In the genomic region with DNA sequence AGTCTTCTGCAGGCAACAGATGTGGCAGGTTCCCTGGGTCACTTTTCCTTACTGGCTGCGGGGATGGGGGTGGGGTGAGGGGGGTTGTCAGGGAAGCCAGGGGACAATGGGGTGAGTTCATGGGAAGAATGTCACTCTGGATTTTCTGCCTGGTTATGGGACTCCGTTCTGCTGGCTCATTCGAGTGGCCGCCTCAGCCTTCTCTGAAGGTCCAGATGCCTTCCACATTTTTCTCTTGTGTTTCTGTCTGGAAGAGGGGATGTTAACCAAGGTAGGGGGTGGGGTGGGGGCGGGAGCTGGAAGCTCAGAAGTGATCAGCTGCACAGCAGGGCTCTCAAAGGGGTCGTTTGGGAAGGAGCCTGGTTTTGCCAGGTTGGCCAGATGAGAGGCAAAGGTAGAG, we compare ENCODE assay signal across 10 mouse cellular contexts. TPM values are rescaled to one million over a fixed set of nuclear protein-coding genes. Genes with fewer than 3 reads are reported as not detected.
A peak's percentile ranks its signal among the peaks of the same experiment; 100 is the strongest.
DNase-seq lines count a peak whose midpoint lies in the region; ATAC-seq and TF ChIP-seq lines count a peak whose summit lies in the region.
"Had no signal": no experiment of that assay in that cellular context is flagged by ENCODE, and none has a peak within 500 bp of the region (broad histone marks: within the 10 kb centered on the region; RNA-seq: fewer than 3 reads in every experiment).

No protein-coding gene starts in this region.

- in situ Hi-C loops in ES-E14 (cut with MboI; ENCODE audit: low sequenced_read_pairs in 2 of 2, unreplicated experiment in 2 of 2): no loop called here

- peak overlapping the region; percentile 89 for H3K4me2 ChIP-seq in forebrain, postnatal 0 days (ENCODE audit: low read depth)
- H3K4me2 ChIP-seq in midbrain, embryonic 11.5 days: peak overlapping the region; percentile 90

- ATAC-seq in forebrain, postnatal 0 days: no peak
- peak; percentile 46 for ATAC-seq in midbrain, embryonic 11.5 days (ENCODE audit: low FRiP score)

- peaks cover 35% of the 10 kb centered on the region for H3K79me2 ChIP-seq in C2C12 (ENCODE audit: control insufficient read depth, insufficient read depth)

- DNase-seq in ES-E14 (ENCODE audit: low read depth, low spot score): no peak
- no peak for DNase-seq in forebrain, postnatal 0 days
- peak; percentile 93 for DNase-seq in midbrain, embryonic 11.5 days (ENCODE audit: low spot score, missing footprints)
- DNase-seq in left cerebral cortex, postnatal 25 days (ENCODE audit: low spot score in 2 of 2): no peak
- no peak for DNase-seq in cerebellum, adult 9-11 months
- DNase-seq in thymus, postnatal 10 days (ENCODE audit: low spot score in 2 of 2): no peak
- DNase-seq in left cerebral cortex, postnatal 14 days (ENCODE audit: low spot score in 2 of 2): no peak
- DNase-seq: kidney, postnatal 14 days had no signal

- H3ac ChIP-seq in C2C12 (ENCODE audit: control insufficient read depth, insufficient read length, low read depth): peak overlapping the region; percentile 37

- peaks cover 7% of the 10 kb centered on the region for H3K79me3 ChIP-seq in C2C12 (ENCODE audit: low read depth)

- H3K4me1 ChIP-seq in ES-E14 (ENCODE audit: control insufficient read depth in 2 of 2, insufficient read depth in 2 of 2, low read length in 2 of 2, poor library complexity in 1 of 2): peaks cover 3 to 20% of the 10 kb centered on the region in 2 experiments
- 0 out of 2 replicates have a peak, but pooled peaks cover 5% of the 10 kb centered on the region for H3K4me1 ChIP-seq in forebrain, postnatal 0 days (ENCODE audit: insufficient read depth)
- H3K4me1 ChIP-seq in midbrain, embryonic 11.5 days (ENCODE audit: control insufficient read depth, insufficient read depth, low read length): peaks cover 23% of the 10 kb centered on the region

- 3% methylated on average over 6 of the region's 6 CpGs for WGBS in forebrain, postnatal 0 days
- WGBS in midbrain, embryonic 11.5 days: 0% methylated on average over 6 of the region's 6 CpGs

- peaks cover 7% of the 10 kb centered on the region for H3K36me3 ChIP-seq in C2C12 (ENCODE audit: control insufficient read depth, insufficient read depth)
- H3K36me3 ChIP-seq in ES-E14 (ENCODE audit: control insufficient read depth, insufficient read depth, low read length, poor library complexity, severe bottlenecking): peaks cover 30% of the 10 kb centered on the region
- no peaks in the 10 kb centered on the region for H3K36me3 ChIP-seq in forebrain, postnatal 0 days (ENCODE audit: insufficient read depth)
- H3K36me3 ChIP-seq in midbrain, embryonic 11.5 days (ENCODE audit: control insufficient read depth, insufficient read depth, low read length): peaks cover 17% of the 10 kb centered on the region; the same call in 1 of the 2 replicates

- intact Hi-C loops in left cerebral cortex, postnatal 25 days (cut with DNase I): loop anchor here (2.0 kb wide), 1 partner anchor 80 kb away; no protein-coding TSS in a partner anchor
- intact Hi-C loops in left cerebral cortex, postnatal 14 days (cut with DNase I): loop anchor here (10.0 kb wide), 1 partner anchor 112 kb away; the partner anchor contains the start of gene Rpl37a

- peak overlapping the region; percentile 75 for H3K27ac ChIP-seq in ES-E14 (ENCODE audit: insufficient read depth, low read depth, low read length, poor library complexity, severe bottlenecking)
- peak overlapping the region; percentile 46; the same call in 1 of the 2 replicates for H3K27ac ChIP-seq in forebrain, postnatal 0 days (ENCODE audit: low read depth, low read length)
- H3K27ac ChIP-seq in midbrain, embryonic 11.5 days (ENCODE audit: low read depth, low read length): peak overlapping the region; percentile 86

- peak overlapping the region; percentile 6 for H3K4me3 ChIP-seq in C2C12 (ENCODE audit: insufficient read depth, poor library complexity, severe bottlenecking)
- H3K4me3 ChIP-seq in ES-E14 (ENCODE audit: insufficient read depth in 1 of 2, low read depth in 1 of 2, low read length in 2 of 2, poor library complexity in 1 of 2, severe bottlenecking in 1 of 2): peak overlapping the region; percentile 83 to 98
- peak overlapping the region; percentile 66 for H3K4me3 ChIP-seq in forebrain, postnatal 0 days (ENCODE audit: low read depth, low read length)
- H3K4me3 ChIP-seq in midbrain, embryonic 11.5 days (ENCODE audit: low read depth, low read length): peak overlapping the region; percentile 69

- TF ChIP-seq CTCF in C2C12 (IDR thresholded peaks at IDR 0.05; ENCODE audit: control insufficient read depth, insufficient read depth, insufficient read length): no peak
- TF ChIP-seq CTCF in forebrain, postnatal 0 days (IDR thresholded peaks at IDR 0.05; ENCODE audit: low read depth): no peak

- no peaks in the 10 kb centered on the region for H3K27me3 ChIP-seq in C2C12 (ENCODE audit: control insufficient read depth, insufficient read depth, insufficient read length)
- no peaks in the 10 kb centered on the region for H3K27me3 ChIP-seq in forebrain, postnatal 0 days (ENCODE audit: insufficient read depth, low read length)
- H3K27me3 ChIP-seq in midbrain, embryonic 11.5 days (ENCODE audit: control insufficient read depth, insufficient read depth, low read length): no peaks in the 10 kb centered on the region

- no peaks in the 10 kb centered on the region for H3K9me3 ChIP-seq in ES-E14 (ENCODE audit: control insufficient read depth, insufficient read depth, low read depth, low read length)
- H3K9me3 ChIP-seq in forebrain, postnatal 0 days (ENCODE audit: low read length): no peaks in the 10 kb centered on the region
- no peaks in the 10 kb centered on the region for H3K9me3 ChIP-seq in midbrain, embryonic 11.5 days (ENCODE audit: control insufficient read depth, low read length)

- peak overlapping the region; percentile 46; the same call in 1 of the 2 replicates for H3K9ac ChIP-seq in ES-E14 (ENCODE audit: insufficient read depth, low read depth, low read length, poor library complexity, severe bottlenecking)
- peak overlapping the region; percentile 78 for H3K9ac ChIP-seq in forebrain, postnatal 0 days
- peak overlapping the region; percentile 94 for H3K9ac ChIP-seq in midbrain, embryonic 11.5 days (ENCODE audit: low read length)

TF ChIP-seq in C2C12, 6 proteins besides CTCF, POLR2A, EP300 and RAD21:
- no peak for TF ChIP-seq USF1 (IDR thresholded peaks at IDR 0.05; ENCODE audit: low read depth)
- no peak for TF ChIP-seq MYOD1 (IDR thresholded peaks at IDR 0.05; ENCODE audit: control insufficient read depth, insufficient read length, low read depth)
- no peak for TF ChIP-seq MYOG (IDR thresholded peaks at IDR 0.05; ENCODE audit: control insufficient read depth, extremely low read depth, insufficient read length)
- TF ChIP-seq FOSL1 (IDR thresholded peaks at IDR 0.05; ENCODE audit: insufficient read depth, low read length, poor library complexity, severe bottlenecking): no peak
- TF ChIP-seq CEBPB (IDR thresholded peaks at IDR 0.05; ENCODE audit: low read depth): no peak

TF ChIP-seq in ES-E14, 5 proteins besides CTCF, POLR2A, EP300 and RAD21:
- TF ChIP-seq HCFC1 (IDR thresholded peaks at IDR 0.05; ENCODE audit: borderline replicate concordance, insufficient read depth, low read length) (no peak), ZNF384 (IDR thresholded peaks at IDR 0.05; ENCODE audit: low read depth, low read length) (no peak), ZC3H11A (IDR thresholded peaks at IDR 0.05; ENCODE audit: borderline replicate concordance, low read depth, low read length) (no peak), CHD2 (IDR thresholded peaks at IDR 0.05; ENCODE audit: low read depth, low read length) (no peak), MAFK (IDR thresholded peaks at IDR 0.05; ENCODE audit: insufficient read depth, low read depth, low read length) (no peak)
TF ChIP-seq in ES-E14: peak in this region for 0.

RNA-seq across cellular contexts. Expression of gene Igfbp2, which starts 2.1 kb away (rescaled TPM):
- 222 TPM for polyA plus RNA-seq in C2C12 (2012; fragmentation: generic; extraction: Trizol)
- 1,066 and 2,076 TPM in 2 replicates for total RNA-seq in ES-E14 (2012; rRNA removed)
- 311 and 330 TPM in 2 replicates for total RNA-seq in forebrain, postnatal 0 days (2014; rRNA removed)
- 341 and 409 TPM in 2 replicates for polyA plus RNA-seq in forebrain, postnatal 0 days (2015; fragmentation: Nextera tagmentation; extraction: Ambion mirVana)
- polyA plus RNA-seq in midbrain, embryonic 11.5 days (2014; fragmentation: Nextera tagmentation; extraction: Ambion mirVana): 468 and 548 TPM in 2 replicates
- 10 to 100 TPM; 82.3 to 88.2 TPM for total RNA-seq in left cerebral cortex, postnatal 25 days (2021)
- 100 to 1,000 TPM; 102 to 116 TPM for total RNA-seq in left cerebral cortex, postnatal 14 days (2021)
- total RNA-seq: monocyte, adult 5-6 weeks had no signal

RNA-seq across cellular contexts. Expression of gene Igfbp5, which starts 48.2 kb away (rescaled TPM):
- 62.8 TPM for polyA plus RNA-seq in C2C12 (2012; fragmentation: generic; extraction: Trizol)
- total RNA-seq in ES-E14 (2012; rRNA removed): 1.3 and 2.1 TPM in 2 replicates
- 68.2 and 104 TPM in 2 replicates for total RNA-seq in forebrain, postnatal 0 days (2014; rRNA removed)
- polyA plus RNA-seq in forebrain, postnatal 0 days (2015; fragmentation: Nextera tagmentation; extraction: Ambion mirVana): 26.1 and 36.2 TPM in 2 replicates
- 23.2 and 24.6 TPM in 2 replicates for polyA plus RNA-seq in midbrain, embryonic 11.5 days (2014; fragmentation: Nextera tagmentation; extraction: Ambion mirVana)
- total RNA-seq in left cerebral cortex, postnatal 25 days (2021): 10 to 100 TPM; 45.6 to 55.1 TPM
- 10 to 100 TPM; 65.5 to 79.3 TPM for total RNA-seq in left cerebral cortex, postnatal 14 days (2021)

Comparison
In these comparisons a context has a peak if more than half of its experiments do, and no peak if none do; other contexts are left out.
1. H3K4me3 ChIP-seq: peak in every context shown above with its lines; median percentile 90 in ES-E14; 69 in midbrain, embryonic 11.5 days; 66 in forebrain, postnatal 0 days; 6 in C2C12.
2. RNA of gene Igfbp5, which starts 48.2 kb away (total RNA-seq): 68.2 to 104 TPM in forebrain, postnatal 0 days, 65.5 to 79.3 TPM in left cerebral cortex, postnatal 14 days and 45.6 to 55.1 TPM in left cerebral cortex, postnatal 25 days; 1.3 to 2.1 TPM in ES-E14; every median in the first group is over 10 times any median in the second.
3. Peak in every context shown above with its lines, with median percentiles within 50 percentile points of each other: H3K27ac ChIP-seq and H3K9ac ChIP-seq.